Mouse (Mus musculus) megakaryocyte, adult 5-6 weeks (primary cell): Measurements from ENCODE around the gene Pspn. TPM values are rescaled to one million over a fixed set of nuclear protein-coding genes. Genes with fewer than 3 reads are reported as not detected.
A peak's percentile ranks its signal among the peaks of the same experiment; 100 is the strongest.

Source experiments
- ATAC-seq: 2 replicates; pipeline ENCODE4 v1.8.0; 2016; ENCODE audit warnings: mild to moderate bottlenecking, inconsistent platforms; ENCODE audit not compliant: poor library complexity, severe bottlenecking
- total RNA-seq, 2 experiments: library from RNA; stranded (forward) in 1 of 2; stranded (reverse) in 1 of 2; fragments of 153-499, 151-499 nt in 1 of 2; fragments of 221-1000, 200-1000 nt in 1 of 2; gene quantifications; 2 replicates each; pipeline versions ENCODE4 v1.2.3 to v1.2.4; 2015 to 2017

The Pspn gene
- total RNA-seq (2015) = not detected in 2 replicates
- not detected in 2 replicates for total RNA-seq (2017)

- ATAC-seq = no peak
Observed at GRCm38 (mm10) chr17:56999968-57000609, at the start of gene Pspn. Gene Pspn (minus strand): TSS chr17:57000018.

GRCm38 (mm10) chr17:57048816-57049215 is 49.0 kb upstream of the Pspn start:
- peak; percentile 79 for ATAC-seq

GRCm38 (mm10) chr17:57047406-57047805 is 47.6 kb upstream of the Pspn start:
- ATAC-seq = no peak

GRCm38 (mm10) chr17:57041554-57041953 is 41.7 kb upstream of the Pspn start, which contains the start of gene Slc25a41:
Gene Slc25a41 (minus strand): TSS chr17:57041654.
- ATAC-seq = no peak

- peak; percentile 30; the same call in 1 of the 2 replicates for ATAC-seq
Observed at GRCm38 (mm10) chr17:57038978-57039377, 39.2 kb upstream of the Pspn start.

- no peak for ATAC-seq
Observed at GRCm38 (mm10) chr17:57032854-57033253, 33.0 kb upstream of the Pspn start.

- peak; percentile 83 for ATAC-seq
Observed at GRCm38 (mm10) chr17:57031661-57032420, 32.0 kb upstream of the Pspn start.

- ATAC-seq = no peak
Observed at GRCm38 (mm10) chr17:57030931-57031660, 31.3 kb upstream of the Pspn start, which contains the start of gene Khsrp. Gene Khsrp (minus strand): TSS chr17:57031522.

GRCm38 (mm10) chr17:57029691-57030090 is 29.9 kb upstream of the Pspn start:
- ATAC-seq = no peak

- ATAC-seq = no peak
Observed at GRCm38 (mm10) chr17:57027471-57027870, 27.7 kb upstream of the Pspn start.

- ATAC-seq = no peak
Observed at GRCm38 (mm10) chr17:57020960-57021359, 21.1 kb upstream of the Pspn start.

- no peak for ATAC-seq
Observed at GRCm38 (mm10) chr17:57019693-57020092, 19.9 kb upstream of the Pspn start.

- no peak for ATAC-seq
Observed at GRCm38 (mm10) chr17:57012245-57012795, 12.5 kb upstream of the Pspn start.

- ATAC-seq = peak; percentile 86
Observed at GRCm38 (mm10) chr17:57011236-57012141, 11.7 kb upstream of the Pspn start, which contains the start of the genes Gtf2f1 and Gm17949. Gene Gtf2f1 (minus strand): TSS chr17:57011288. Gene Gm17949 (plus strand): TSS chr17:57011469.

- peak; percentile 61 for ATAC-seq
Observed at GRCm38 (mm10) chr17:57010911-57011235, 11.1 kb upstream of the Pspn start.

- no peak for ATAC-seq
Observed at GRCm38 (mm10) chr17:57007137-57007905, 7.5 kb upstream of the Pspn start.

GRCm38 (mm10) chr17:57003994-57004393 is 4.2 kb upstream of the Pspn start:
- no peak for ATAC-seq

GRCm38 (mm10) chr17:57001228-57001627 is 1.4 kb upstream of the Pspn start:
- no peak for ATAC-seq

- ATAC-seq = no peak
Observed at GRCm38 (mm10) chr17:56999414-56999813, 404 bp downstream of the Pspn start.
